Mouse (Mus musculus) bone marrow, adult 2 months (tissue): ENCODE measurements around the gene Gm1113. TPM values are rescaled to one million over a fixed set of nuclear protein-coding genes. Genes with fewer than 3 reads are reported as not detected.

Source experiments
- H3K27ac ChIP-seq: fragments of 200-500 bp; 2 replicates; pipeline ENCODE4 v1.5.1; 2012; ENCODE audit warnings: low read depth, mild to moderate bottlenecking, control low read depth, inconsistent platforms, low read length; ENCODE audit not compliant: control insufficient read depth, poor library complexity, insufficient read depth
- H3K4me1 ChIP-seq: fragments of 200-500 bp; 2 replicates; pipeline ENCODE4 v1.6.1; 2011; ENCODE audit warnings: low read length; ENCODE audit not compliant: control insufficient read depth, insufficient read depth
- H3K4me3 ChIP-seq: fragments of 200-500 bp; replicated peaks from 2 replicates; pipeline ENCODE3; 2011; ENCODE audit warnings: mild to moderate bottlenecking, low read depth, low read length, control low read depth; ENCODE audit not compliant: control insufficient read depth
- CTCF ChIP-seq: fragments of 200-500 bp; IDR thresholded peaks from 2 replicates; pipeline ENCODE4 v1.5.1; 2011; ENCODE audit warnings: low read length, control low read depth; ENCODE audit not compliant: control insufficient read depth, insufficient read depth
- POLR2A ChIP-seq: fragments of 200-500 bp; IDR thresholded peaks from 2 replicates; pipeline ENCODE4 v1.6.1; 2011; ENCODE audit warnings: low read depth, mild to moderate bottlenecking, control low read depth, low read length, borderline replicate concordance; ENCODE audit not compliant: control insufficient read depth
- WGBS: fragments of 180-500 bp; shearing (Covaris S2); methylation state at CpG from one replicate; pipeline ENCODE4 v1.1.7; 2018; 5-methylcytosine and 5-hydroxymethylcytosine counted together
- polyA plus RNA-seq: library from polyadenylated mRNA; stranded (reverse); fragments of >200 nt; gene quantifications from 2 replicates; pipeline ENCODE4 v1.2.4, GENCODE M21; 2011; ENCODE audit warnings: low replicate concordance; ENCODE audit not compliant: missing spikeins, insufficient read depth, insufficient read length

Gm1113 gene
- polyA plus RNA-seq, 1 experiment = not detected

DNA sequence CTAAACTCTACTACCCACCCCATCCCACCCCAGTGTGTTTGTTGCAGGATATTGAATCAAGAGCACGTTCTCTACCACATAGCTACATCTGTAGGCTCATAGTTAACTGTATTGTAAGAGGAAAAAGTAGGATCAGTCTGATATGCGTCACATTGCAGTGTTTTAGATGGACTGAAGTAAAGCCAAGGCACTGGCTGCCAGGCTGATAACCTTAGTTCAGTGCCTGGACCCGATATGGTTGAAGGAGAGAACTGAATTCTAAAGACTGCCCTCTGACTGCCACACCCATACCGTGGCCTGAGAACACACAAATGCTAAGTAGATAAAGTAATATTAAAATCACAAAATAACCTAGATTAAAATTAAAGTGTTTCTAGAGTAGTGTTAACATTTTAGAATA lies 17.8 kb upstream of the Gm1113 start:
- Histone ChIP-seq H3K4me3 (no peak overlapping the region), H3K4me1 (no peaks in the 10 kb centered on the region), H3K27ac (no peak overlapping the region)
- TF ChIP-seq CTCF (no peak), POLR2A (no peak)
- 65% methylated on average over 4 of the region's 4 CpGs for WGBS

DNA sequence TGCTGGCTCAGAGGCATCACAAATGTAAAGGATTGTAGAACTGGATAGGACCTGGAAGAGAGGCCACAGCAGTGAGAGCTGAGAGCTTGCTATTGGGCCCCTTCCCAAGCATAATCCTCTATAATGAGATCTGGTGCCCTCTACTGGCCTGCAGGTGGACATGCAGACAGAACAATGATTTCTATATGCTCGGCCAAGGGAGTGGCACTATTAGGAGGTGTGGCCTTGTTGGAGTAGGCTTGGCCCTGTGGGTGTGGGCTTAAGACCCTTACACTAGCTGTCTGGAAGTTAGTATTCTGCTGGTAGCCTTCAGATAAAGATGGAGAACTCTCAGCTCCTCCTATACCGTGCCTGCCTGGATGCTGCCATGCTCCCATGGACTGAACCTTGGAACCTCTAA lies 17.0 kb upstream of the Gm1113 start:
- TF ChIP-seq CTCF = peak; percentile 61
- no peak for TF ChIP-seq POLR2A
- WGBS = 24% methylated on average over 2 of the region's 2 CpGs

DNA sequence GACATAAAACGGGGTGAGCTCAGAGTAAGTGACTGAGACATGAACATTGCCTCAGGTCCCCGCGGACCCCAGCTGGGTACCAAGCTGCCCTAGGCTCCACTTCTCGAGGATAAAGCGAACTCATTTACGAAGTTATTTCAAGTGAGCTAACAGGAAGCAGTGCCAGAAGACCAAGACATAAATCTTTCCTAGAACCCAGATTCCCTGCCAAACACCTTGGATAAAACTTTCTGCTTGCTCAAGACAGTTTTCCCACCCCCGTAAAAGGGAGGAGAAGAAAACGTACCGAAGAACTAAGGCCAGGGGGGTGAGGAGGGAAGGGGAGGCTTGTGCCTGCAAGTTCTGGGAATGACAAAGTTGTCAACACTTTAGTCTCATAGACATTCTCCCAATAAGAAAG lies 15.2 kb upstream of the Gm1113 start:
- 66% methylated on average over 9 of the region's 9 CpGs for WGBS
- H3K4me3 ChIP-seq = no peak overlapping the region
- no peaks in the 10 kb centered on the region for H3K4me1 ChIP-seq
- TF ChIP-seq POLR2A (no peak), CTCF (no peak)
- no peak overlapping the region for H3K27ac ChIP-seq

More for the DNA sequence above, 17.0 kb upstream of the Gm1113 start:
- no peaks in the 10 kb centered on the region for H3K4me1 ChIP-seq
- no peak overlapping the region for H3K4me3 ChIP-seq
- H3K27ac ChIP-seq = no peak overlapping the region

DNA sequence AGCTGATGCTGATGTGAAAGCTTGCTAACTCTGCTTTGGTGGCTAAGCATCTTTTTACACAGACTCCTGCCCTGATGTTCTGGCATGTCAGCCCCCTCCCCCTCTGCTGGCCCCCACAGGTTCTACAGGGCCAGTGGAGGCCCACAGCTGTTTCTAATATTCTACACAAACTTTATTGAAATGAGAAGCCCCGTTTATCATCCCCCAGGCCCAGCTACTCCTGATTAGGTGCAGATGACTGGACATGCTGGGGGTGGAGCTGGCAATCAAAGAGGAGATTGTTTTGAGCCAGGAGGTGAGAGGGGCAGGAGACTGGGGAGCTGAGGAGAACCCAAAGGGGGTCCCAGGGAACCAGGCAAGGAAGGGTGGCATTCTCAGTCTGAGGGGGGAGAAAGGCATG lies 11.7 kb upstream of the Gm1113 start:
- Histone ChIP-seq H3K27ac (no peak overlapping the region), H3K4me3 (no peak overlapping the region), H3K4me1 (no peaks in the 10 kb centered on the region)
- TF ChIP-seq POLR2A = no peak
- TF ChIP-seq CTCF = no peak
- 33% methylated on average over 1 of the region's 1 CpGs for WGBS

DNA sequence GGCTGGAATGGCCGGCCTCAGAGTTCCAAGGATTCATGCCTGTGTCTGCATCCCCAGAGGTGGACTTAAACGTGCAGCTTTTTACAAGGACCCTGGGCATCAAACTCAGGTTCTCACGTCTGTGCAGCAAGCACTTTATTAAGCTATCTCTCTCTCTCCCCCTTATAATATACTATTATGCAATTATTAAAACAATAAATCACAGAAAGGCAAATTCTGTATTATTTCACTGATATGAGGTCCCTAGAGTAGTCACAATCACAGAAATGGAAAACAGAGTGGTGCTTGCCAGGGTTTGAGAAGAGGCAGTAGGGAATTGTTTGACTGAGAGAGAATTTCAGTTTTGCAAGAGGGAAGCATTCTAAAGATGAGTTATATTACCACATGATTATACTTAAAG lies 11.1 kb upstream of the Gm1113 start:
- WGBS = 57% methylated on average over 3 of the region's 3 CpGs
- Histone ChIP-seq H3K4me1 (no peaks in the 10 kb centered on the region), H3K27ac (no peak overlapping the region), H3K4me3 (no peak overlapping the region)
- TF ChIP-seq POLR2A (no peak), CTCF (no peak)

DNA sequence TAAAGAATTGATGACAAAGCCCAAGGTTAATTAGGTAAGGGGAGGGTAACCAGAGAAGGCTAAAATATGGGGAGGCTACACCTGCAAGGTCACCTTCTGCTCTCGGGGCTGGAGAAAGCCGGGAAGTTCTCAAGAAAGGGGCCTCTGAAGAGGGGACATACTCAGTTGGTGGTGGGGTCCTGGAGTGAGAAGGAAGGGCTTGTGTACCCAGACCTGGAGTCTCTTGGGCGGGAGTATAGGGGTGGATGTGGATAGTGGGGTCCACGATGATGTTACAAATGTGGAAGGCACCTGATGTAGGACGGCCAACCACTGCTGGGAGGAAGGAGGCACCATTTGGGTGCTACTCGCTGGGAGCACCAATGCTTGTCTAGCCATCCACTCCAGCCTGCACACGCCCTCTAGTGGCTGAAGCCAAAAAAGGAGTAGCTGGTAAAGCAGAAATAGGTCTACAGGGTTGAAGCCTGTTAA lies 5.9 kb upstream of the Gm1113 start:
- no peak overlapping the region for H3K4me3 ChIP-seq
- TF ChIP-seq CTCF = peak; percentile 77
- TF ChIP-seq POLR2A = no peak
- H3K4me1 ChIP-seq = no peaks in the 10 kb centered on the region
- 16% methylated on average over 7 of the region's 7 CpGs for WGBS
- no peak overlapping the region for H3K27ac ChIP-seq

GRCm38 (mm10) chr9:35523541-35523940 lies 5.5 kb upstream of the Gm1113 start:
- 67% methylated on average over 5 of the region's 5 CpGs for WGBS
- TF ChIP-seq POLR2A (no peak), CTCF (no peak)

DNA sequence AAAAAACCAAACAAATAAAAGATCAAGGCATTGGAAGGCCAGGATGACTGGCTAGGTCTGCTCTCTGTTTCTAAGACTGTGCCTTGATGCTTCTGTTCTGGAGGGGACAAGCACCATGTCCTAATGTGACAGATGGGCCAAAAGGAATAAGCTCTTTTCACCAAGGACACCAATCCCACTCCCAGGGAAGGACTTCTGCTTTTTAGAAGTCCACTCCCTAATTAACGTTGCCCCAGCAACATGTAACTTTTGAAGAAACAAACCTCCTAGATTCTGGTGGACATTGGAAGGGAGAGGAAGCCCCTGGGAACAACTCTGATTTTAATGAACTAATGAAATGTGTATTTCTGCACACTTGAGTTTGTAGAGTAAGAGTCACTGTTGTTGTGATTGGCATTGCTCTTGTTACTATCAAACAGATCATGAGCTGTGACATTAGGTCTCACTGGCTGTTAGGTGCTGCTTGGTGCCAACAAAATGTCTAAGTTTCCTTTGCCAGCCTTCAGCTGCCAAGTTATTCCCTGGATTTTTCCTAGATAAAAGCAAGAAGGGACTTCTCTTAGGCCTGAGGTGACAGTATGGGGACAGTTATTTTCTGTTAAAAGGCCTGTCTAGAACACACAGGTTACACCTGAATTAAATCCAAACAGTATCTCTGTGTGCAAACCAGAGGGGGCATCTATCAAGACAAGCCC lies 4.9 kb upstream of the Gm1113 start:
- H3K4me1 ChIP-seq = no peaks in the 10 kb centered on the region
- TF ChIP-seq POLR2A = no peak
- TF ChIP-seq CTCF = no peak
- no peak overlapping the region for H3K4me3 ChIP-seq
- WGBS = 46% methylated on average over 1 of the region's 1 CpGs
- H3K27ac ChIP-seq = no peak overlapping the region

More at GRCm38 (mm10) chr9:35523541-35523940, 5.5 kb upstream of the Gm1113 start:
- Histone ChIP-seq H3K4me3 (no peak overlapping the region), H3K4me1 (no peaks in the 10 kb centered on the region), H3K27ac (no peak overlapping the region)

DNA sequence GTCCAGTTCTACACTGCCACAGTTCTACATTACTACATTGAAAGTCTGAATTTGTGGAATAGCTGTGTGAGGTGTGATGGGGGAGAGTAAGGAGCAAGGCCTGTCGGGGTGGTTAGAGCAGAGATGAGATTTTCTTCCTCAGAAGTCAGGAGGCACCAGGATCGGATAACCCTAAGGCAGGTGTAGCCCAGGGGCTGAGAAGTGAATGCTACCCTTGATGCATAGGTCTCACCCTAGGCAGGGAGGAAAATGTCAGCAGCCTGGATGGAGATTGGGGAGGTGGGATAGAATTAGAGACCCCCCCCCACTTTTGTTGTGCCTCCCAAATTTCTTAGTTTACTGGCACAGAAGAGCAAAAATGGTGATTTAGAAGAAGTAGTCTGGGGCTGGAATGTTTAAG lies 4.2 kb upstream of the Gm1113 start:
- TF ChIP-seq CTCF = no peak
- no peak for TF ChIP-seq POLR2A
- WGBS = 86% methylated on average over 2 of the region's 2 CpGs

More for the DNA sequence above, 4.2 kb upstream of the Gm1113 start:
- H3K4me1 ChIP-seq = no peaks in the 10 kb centered on the region
- H3K4me3 ChIP-seq = no peak overlapping the region
- H3K27ac ChIP-seq = no peak overlapping the region
